Mouse (Mus musculus): ENCODE results near the gene Cmtr1.
"Not testable (repeated sequence)": the region's sequence is repeated elsewhere in the genome, so short reads cannot be mapped to it uniquely, and the experiment has no call there.

The Cmtr1 gene

DNA sequence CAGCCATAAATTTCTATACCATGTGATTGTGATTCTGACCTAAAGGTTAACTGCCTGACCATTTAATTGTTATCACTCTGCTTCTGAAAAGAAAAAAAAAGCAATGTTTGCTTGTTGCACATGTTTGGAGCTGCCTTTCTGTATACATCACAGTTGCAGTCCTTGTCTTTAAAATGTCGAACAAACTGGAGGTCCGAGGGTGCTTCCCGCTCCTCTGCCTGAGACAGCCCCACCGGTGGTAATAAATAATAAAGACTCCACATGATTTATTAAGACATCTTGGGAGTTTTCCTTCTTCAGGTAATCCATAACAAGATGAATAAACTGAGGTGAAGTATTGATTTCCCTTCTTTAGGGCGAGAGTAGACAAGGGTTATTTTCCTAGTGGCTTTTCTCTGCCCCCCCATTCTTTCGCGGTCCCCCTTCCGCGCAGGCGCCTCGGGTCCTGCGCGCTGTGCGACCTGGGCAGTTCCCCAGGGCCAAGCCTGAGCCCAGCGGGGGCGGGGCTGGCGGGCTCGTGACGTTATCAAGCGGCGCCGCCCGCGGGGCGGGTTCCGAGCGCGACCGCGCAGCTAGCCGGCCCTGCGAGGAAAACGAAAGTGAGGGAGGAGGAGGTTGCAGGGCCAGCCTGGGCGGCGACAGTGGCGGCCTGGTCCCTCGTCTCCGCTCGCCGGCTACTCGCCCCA lies at the start of gene Cmtr1:
Gene Cmtr1 (plus strand): TSS at position 520 of the 686 bp plus-strand sequence.
- peak; percentile 96 to 97 for DNase-seq

DNA sequence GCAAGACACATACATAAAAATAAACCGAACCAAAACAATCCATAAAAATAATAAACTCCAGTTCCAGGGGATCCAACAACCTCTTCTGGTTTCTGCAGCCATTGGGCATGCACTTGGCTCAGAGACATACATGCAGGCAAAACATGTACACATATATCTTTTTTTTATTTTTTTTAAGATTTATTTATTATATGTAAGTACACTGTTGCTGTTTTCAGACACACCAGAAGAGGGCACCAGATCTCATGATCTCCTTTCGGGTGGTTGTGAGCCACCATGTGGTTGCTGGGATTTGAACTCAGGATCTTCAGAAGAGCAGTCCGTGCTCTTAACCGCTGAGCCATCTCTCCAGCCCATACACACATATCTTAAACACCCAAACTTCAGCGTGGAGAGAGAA lies 46.9 kb upstream of the Cmtr1 start:
- DNase-seq: not testable (repeated sequence)

DNA sequence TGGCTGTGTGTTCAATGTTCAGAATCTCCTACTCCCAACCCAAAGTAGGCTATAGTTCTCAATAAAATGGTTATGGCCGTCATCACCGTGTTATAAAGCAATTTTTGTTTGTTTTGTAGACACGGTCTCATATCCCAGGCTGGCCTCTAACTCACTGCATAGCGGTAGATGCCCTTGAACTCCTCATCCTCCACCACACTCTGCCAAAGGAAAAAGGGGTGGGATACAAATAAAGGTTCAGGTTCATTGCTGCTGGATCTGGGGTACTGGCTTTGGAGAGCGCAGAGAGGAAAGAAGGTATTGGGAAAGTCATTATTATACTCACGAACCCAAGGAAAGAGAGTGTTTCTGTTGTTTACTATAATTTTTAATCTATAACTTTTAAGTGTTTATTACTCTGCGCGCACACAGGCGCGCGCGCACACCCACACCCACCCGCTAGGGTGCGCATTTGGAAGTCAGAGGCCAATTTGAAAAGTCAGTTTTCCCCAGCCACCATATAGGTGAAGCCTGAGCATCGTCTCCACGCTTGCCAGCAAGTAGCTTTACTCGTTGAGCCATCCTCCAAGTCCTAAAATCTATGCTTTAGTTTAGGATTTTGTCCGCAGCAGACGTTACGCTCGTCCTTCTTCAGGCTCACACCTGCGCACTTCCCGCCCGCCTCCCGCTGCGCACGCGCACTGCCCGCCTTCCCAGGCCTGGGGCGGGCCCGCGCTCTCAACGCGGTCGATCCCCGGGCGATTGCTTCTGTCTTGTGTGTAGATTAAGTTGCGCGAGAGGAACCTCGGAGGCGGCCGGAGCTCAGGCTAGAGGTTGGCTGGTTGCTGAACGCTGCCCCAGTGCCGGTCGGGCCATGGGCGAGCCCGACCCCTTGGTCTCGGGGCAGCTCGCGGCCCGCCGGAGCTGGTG lies 46.0 kb upstream of the Cmtr1 start, which contains the start of the genes Rnf8 and Gm28043:
Gene Rnf8 (plus strand): TSS at position 676 of the 909 bp plus-strand sequence.
Gene Gm28043 (plus strand): TSS at position 762 of the 909 bp plus-strand sequence.
- DNase-seq: peak; percentile 92 to 93

DNA sequence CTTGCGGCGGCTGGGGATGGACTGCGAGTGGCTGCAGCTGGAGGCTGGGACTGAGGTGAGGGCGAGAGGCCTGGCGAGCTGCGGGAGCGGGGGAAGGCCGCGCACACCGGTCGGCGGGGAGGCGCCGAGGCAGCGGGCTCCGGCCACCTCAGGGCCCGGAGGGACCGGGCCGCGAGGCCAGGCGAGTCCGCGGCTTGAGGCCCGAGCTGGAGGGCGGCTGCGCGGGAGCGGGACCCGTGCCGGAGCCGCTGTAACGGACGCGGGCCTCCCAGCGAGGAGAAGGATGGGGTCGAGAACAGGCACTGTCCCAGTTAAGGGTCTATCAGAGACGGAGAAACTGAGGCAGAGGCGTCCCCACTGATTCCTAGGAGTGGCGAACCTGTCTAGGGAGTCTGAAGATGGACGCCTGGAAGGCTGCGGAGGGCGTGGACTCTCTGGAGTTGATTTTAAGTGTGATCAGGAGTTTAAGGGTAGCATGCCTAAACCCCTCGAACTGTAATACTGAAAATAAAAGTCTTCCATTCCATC lies 45.3 kb upstream of the Cmtr1 start:
- DNase-seq: no peak

DNA sequence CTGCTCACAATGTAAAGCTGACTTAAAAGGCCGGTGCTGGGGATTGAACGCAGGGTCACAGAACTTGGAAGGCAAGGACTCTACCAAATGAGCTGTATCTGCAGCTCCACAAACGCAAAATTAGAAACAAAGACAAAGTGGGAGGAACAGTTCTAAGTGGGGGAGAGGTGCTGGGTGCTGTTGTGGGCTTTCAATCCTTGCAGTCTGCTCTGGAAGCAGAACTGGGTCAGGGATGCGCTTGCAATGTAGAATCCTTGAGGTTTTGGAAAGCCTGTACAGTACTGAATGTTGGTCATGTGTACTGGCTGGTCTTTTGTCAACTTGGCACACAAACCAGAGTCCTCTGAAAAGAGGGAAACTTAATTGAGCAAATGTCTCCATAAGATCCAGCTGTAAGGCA lies 44.8 kb upstream of the Cmtr1 start:
- DNase-seq: no peak

DNA sequence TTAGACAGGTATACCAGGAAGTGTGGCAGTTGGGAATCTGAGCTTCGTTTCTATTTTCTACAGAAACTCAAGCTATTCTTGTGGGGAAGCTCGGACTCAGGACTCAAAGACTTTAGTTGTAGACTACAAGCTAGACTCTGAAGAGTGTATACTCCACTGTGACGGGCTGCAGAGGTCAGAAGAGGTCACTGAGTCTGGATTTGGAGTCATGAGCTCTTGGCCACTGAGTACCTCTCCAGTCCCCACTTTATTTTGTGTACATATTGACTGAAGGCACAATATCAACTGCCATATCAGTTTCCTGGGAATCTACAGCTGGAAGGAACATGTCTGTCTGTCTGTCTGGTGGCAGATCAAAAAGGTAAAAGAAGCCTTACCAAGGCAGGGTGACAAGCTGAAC lies 41.2 kb upstream of the Cmtr1 start:
- DNase-seq: no peak

DNA sequence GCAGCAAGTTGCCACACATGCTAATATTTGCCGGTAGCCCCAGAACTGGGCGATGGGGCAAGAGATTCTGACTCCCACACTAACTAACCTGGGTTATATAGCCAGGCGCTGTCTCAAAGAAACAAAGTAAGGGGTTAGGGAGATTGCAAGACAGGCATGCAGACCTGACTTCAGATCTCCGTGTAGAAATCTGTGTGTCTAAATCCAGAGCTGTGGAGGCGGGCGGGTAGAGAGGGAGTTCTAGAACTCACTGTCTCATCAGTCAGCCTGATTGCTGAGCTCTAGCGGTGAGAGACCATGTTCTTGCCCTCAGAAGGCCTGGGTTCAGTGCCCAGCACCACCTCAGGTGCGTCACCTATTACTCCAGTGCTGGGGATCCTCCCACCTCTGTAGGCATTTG lies 36.9 kb upstream of the Cmtr1 start:
- DNase-seq: no peak

DNA sequence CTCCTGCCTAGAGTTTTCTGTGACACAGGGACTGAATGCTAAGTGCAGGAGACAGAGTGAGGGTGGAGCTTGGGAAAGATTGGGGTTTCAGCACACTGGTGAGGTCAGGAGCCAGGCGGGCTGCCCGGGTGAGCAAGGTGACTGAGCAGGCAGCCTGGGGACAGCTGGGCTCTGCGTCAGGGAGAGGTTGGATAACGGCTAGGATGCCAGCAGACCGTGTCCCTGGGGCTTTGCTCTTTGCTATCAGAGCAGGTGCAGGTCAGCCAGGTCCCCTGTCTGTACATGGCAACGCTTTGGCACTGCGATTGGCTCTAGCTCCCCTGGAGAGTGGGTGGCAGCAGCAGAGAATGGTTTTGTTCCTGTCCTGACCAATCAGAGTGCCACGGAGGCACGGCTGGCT lies 33.1 kb upstream of the Cmtr1 start:
- no peak for DNase-seq

DNA sequence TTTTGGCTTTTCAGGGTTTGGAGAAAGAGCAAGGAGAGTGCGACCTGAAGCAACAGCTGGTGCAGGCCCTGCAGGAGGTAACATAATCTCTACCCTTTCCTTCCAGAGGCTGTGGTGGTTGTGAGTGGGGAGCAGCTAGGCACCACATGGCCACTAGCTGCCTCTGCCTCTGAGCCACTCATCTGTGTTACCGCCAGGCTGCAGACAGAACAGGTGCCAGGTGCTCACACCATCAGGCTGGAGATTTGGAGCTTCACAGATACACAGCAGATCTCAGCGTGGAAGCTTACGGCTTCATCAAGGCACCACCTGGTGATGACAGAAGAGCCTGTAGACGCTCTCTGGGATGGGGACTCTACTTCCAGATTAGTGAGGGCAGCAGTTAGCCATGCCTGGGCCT lies 31.4 kb upstream of the Cmtr1 start:
- no peak for DNase-seq

DNA sequence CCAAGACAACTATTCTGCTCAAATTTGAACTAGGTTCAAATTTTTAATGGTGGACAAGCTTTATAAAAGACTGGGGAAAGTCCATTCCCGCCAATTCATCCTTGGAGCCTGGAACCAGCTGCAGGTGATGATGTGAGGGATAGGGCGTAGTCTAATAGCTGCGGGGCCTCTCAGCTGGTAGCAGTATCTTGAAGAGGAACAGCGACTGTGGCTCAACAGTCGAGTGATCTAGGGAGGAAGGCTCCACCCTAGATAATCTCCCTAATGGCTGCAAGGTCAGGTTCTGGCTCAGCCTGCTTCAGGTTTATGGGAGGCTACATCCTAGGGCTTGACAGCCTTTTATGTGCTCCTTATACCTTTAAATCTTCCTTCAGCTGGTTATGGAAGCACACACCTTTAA lies 30.8 kb upstream of the Cmtr1 start:
- no peak for DNase-seq

DNA sequence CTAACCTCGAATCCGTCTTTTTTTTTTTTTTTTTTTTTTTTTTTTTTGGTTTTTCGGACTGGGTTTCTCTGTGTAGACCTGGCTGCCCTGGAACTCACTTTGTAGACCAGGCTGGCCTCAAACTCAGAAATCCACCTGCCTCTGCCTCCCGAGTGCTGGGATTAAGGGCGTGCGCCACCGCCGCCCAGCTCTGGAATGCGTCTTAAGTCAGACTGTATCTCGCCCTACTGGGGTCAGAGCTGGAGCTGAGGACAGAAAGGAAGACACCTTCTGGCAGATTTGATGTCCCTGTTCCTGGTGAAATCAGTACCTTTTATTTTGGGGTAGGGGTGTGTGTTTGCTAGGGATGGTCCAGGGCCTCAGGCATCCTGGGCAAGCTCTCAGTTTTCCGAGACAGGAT lies 28.1 kb upstream of the Cmtr1 start:
- DNase-seq: no peak

DNA sequence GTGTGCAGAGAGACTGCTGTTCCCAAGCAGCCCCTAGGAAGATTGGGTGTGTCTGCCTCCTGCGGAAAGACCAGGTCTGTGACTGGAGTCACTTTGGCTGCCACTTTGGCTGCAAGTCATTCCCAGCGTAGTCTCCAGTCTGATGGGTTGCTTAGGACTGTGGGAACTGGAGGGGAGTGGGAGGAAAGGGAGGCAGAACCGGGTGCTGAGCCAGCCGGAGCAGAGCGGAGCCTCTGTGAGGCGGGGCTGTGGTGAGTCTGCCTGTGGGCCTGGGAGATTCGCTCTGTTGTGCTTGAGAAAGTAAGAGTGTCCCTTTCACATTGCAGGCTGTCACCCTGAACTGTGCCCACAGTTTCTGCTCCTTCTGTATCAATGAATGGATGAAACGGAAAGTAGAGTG lies 24.9 kb upstream of the Cmtr1 start:
- DNase-seq: no peak

DNA sequence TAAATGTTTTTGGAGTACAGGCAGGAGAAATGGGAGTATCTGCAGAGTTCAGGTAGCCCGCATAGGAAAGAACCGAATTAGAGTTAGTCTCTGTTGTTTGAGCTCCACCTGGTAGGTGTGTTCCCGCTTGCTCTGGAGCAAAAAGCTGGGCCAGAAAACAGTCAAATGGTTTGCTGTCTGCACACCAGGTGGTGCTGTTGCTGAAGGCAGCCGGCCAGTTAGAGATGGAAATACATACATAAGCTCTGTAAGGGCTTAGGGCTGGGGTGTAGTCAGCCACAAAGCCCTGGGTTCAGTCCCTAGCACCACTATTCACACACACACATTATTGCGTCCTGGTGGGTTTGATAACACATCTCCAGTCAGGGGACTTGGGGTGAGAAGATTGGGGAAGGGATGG lies 24.3 kb upstream of the Cmtr1 start:
- peak in 1 of 2 experiments; percentile 24 for DNase-seq

DNA sequence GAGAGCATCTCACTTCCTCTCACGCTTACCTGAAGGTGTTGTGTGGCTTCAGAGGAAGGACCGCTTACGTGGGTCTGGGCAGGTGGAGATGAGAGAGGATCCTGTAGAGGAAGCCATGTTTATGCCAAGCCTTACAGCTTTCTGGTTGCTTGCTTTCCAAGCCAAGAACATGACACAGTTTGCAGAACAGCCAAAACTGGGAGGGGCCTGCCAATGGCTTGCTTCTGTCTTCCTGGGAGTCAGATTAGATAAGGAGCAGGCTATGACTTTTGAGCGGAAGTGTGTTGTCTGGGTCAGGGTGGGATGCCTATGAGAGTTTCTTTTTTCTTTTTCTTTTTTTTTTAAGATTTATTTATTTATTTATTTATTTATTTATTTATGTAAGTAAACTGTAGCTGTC lies 23.0 kb upstream of the Cmtr1 start:
- no peak for DNase-seq

DNA sequence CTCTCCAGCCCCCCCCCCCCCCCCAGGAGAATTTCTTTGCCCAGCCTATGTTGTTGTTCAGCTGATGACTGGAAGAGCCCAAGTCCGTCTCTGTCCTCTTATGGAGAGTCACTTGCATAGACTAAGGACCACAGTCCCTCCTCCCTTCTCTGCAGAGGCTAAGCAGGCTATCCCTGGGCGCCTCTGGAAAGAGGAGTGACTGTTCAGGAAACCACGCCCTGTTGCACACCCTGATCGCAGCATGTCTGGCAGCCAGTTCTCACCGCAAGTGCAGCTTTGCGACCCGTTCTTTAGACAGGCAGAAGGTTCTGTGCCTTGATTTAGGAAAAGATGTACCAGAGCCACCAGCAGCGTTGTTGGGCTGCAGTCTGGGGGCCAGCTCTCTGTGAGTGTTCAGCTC lies 22.5 kb upstream of the Cmtr1 start:
- DNase-seq: no peak

DNA sequence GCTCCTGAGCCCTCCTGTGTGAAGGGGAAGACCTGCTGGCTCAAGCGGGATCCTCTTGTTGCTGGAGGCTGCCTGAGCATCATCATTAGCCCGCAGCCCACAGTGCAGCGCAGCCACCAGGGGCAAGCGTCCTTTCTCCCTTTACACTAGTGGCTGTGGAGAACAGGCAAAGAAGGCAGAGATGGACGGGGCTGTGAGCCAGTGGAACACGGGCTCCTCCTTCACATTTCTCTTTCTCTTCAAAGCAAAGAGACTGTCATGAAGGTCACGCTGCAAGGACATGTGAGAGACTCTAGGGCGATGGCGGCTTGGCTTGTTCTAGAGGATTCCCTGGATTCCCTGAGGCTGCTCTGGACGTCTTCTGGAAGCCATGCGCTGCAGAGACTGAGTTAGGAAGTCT lies 19.4 kb upstream of the Cmtr1 start:
- DNase-seq: no peak

DNA sequence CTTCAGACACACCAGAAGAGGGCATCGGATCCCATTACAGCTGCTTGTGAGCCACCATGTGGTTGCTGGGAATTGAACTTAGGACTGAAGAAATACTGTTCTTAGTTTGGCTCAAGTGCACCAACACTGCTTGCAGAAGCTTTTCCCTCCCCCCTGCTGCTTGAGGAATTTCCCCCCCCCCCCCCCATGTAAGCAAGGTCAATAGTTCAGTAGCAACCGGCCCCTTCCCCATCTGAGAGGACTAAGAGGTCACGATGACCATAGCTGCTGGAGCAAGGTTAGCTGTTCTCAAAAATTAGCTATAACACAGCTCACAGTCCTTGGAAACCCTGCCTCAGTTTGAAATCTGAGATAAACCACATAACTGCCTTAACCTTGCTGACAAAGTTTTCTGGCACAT lies 18.2 kb upstream of the Cmtr1 start:
- no peak for DNase-seq

DNA sequence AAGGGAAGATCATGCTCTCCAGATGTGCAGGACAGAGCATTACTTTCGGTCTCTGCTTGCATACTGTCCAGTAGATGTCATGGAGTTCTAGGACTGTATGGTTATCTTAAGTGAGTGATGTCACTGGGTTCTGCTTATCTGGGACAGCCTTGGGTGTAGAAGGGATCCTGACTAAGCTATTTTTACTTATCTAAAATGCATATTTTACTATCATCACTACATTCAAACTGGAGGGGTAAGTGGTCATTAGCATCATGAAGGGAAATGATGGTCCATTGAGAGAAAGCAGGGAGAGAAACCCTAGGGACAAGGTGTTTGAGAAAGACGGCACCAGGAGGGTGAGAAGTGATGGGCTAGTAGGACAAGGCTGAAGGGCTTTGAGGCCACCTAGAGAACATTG lies 2.1 kb upstream of the Cmtr1 start:
- DNase-seq: no peak

DNA sequence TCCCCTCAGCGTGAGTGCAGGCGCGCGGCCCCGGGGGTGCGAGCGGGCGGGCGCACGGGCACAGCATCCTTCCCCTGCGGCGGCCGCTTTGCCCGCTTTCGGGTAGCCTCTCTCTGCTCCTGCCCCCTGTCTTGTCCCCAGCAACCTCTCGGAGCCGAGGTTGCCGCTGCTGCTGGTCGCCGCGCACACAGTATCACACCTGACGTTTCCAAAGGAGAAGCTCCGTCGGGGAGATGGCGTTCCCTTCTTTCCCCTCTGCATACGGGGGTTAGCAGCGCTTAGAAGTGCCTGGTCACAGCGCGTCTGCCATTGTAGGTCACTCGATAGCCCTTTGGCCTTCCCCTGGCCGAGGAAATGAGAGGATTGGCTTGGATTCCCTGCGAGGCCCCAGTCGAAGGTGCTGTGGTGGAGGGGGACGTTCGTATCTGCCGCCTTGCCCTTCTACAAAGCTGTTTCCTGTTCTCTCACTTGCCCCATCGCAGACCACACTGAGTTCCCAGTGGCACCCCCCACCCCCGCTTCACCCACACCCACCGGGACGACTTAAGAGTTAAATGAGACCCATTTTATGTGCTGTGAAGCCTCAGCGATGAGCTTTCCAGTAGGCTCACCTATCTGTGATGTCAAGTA lies 482 bp downstream of the Cmtr1 start:
- DNase-seq: no peak

DNA sequence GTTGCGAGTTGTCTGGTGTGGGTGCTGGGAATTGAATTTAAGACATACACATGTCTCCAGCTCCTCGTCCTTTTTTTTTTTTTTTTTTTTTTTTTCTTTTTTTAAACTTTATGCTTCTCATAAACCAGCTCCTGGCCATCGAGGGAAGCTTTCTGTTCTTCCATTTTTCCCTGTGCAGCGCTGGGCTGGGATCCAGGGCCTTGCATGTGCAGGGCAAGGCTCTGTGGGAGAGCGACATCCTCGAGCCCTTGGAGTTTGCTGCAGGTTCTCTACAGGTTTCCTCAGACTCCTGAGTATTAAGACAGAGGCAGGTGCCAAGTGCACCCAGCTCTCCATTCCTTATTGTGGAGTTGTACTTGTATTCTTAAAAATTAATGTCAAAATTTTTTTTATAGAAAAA lies 1.8 kb downstream of the Cmtr1 start:
- DNase-seq: no peak

DNA sequence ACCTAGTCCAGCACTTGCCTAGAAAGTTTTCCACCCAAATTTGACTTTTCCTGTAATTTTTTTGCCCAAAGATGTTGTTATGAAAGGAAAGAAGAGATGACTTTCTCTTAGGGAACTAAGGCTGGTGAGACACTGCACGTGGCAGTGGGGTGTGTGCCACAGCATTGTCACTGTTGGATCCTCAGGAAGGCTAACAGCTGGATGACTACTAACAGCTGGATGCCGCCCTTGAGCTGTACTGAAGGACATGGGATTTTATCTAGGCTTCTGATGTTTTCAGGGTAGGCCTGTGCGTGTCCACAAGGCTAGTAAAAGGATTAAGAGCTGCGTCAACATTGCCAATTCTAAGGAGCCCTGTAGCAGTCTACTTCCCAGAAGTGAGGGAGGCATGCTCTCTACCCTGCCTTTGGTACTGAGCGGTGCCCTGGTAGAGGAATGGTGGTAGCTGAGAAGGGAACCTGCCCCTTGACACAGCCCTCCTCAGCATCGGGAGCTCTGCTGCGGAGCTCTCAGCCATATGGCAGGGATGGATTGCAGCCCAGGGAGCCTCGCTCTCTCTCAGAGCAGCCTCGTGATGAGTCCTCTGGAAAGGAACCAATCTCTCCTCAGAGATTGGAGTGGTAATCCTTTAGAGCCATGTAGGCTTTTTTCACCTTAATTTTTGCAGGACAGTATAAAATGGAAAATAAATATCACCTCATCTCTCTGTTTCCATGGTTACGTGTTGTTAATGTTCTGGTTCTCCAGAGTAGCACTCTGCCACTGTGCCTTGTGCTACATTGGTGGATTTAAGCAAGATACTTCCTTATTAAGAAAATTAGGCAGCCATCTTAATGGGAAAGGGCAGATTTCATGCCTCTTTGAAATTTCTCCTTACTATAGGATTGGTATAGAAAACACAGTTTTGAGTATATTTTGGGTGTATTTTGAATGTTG lies 7.9 kb downstream of the Cmtr1 start:
- DNase-seq: no peak

DNA sequence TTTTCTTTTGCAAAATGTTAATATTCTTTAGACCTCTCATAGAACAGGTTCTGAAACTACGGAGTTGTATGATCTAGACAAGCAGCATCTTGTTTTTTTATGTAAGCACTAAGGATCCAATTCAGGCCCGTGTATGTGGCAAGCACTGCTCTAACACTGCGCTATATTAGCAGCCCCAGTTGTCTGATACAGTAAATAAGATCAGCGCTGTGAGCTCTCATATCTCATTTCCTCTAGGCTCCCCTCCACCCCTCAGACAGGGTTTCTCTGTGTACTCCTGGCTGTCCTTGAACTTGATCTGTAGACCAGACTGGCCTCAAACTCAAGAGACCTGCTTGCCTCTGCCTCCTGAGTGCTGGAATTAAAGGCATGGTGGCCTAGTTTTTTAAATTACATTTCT lies 8.6 kb downstream of the Cmtr1 start:
- no peak for DNase-seq
